Mouse (Mus musculus): Measurements from ENCODE around the gene Tjp1. TPM values are rescaled to one million over a fixed set of nuclear protein-coding genes. Genes with fewer than 3 reads are reported as not detected.

Tjp1 gene
- polyA plus RNA-seq, 1 experiment: 20.2 TPM

GRCm38 (mm10) chr7:65507341-65507740, 20.2 kb downstream of the Tjp1 start:
- Histone ChIP-seq H3K36me3 (ENCODE audit: control insufficient read depth, insufficient read depth, low read length) (no peaks in the 10 kb centered on the region), H3K27ac (ENCODE audit: insufficient read depth, low read depth, low read length) (no peak overlapping the region), H3K4me1 (ENCODE audit: control insufficient read depth, insufficient read depth, low read length) (no peaks in the 10 kb centered on the region), H3K27me3 (replicated peaks; ENCODE audit: control insufficient read depth, insufficient read depth, low read length) (no peaks in the 10 kb centered on the region), H3K4me3 (ENCODE audit: insufficient read depth, low read depth, low read length) (no peak overlapping the region)
- TF ChIP-seq POLR2A (IDR thresholded peaks at IDR 0.05; ENCODE audit: low read depth, low read length): no peak
- 75% methylated on average over 5 of the region's 5 CpGs for WGBS
- DNase-seq: no peak

DNA sequence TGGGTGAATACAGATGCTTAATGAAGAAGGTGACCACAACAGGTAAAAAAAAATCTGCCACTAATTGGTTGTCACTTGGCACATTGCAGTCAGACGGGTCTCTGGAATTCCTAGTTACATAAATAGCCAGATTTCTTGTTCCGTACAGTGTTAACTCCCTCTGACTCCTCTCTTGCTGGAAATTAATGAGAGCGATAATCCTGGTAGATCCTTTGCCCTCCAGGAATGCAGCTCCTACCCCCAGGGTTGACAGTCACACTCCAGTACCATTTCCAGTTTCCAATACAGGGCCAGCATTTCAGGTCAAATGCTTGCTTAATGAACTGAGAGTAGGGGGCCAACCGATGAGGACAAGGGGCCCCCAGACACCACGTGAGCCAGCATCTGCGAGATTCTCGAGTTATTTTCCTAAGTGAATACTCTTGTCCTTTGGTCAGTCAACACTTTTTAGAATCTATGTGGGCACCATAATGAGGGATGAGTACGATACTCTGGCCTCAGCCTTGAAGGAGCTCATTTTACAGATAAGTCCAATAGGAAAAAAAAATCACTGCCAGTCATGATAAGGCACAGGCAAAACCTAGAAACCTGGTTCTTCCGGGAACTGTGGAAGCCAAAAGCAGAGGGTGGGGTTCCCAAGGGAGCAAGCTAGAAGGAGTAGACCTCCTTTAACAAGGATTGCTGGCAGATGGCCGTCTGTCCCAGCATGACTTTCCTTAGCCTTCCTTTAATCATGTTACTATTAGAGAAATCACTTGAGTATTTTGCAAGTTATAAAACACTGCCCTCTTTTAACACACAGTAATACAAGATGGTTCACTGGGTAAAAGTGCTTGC, 24.9 kb downstream of the Tjp1 start:
- no peaks in the 10 kb centered on the region for H3K4me1 ChIP-seq (ENCODE audit: control insufficient read depth, insufficient read depth, low read length)
- no peak for TF ChIP-seq CTCF (conservative IDR thresholded peaks at IDR 0.05; ENCODE audit: insufficient read depth, insufficient read length, low read depth, low read length)
- TF ChIP-seq POLR2A (IDR thresholded peaks at IDR 0.05; ENCODE audit: low read depth, low read length): no peak
- no peak overlapping the region for H3K4me3 ChIP-seq (ENCODE audit: insufficient read depth, low read depth, low read length)
- no peak for DNase-seq
- no peak overlapping the region for H3K27ac ChIP-seq (ENCODE audit: insufficient read depth, low read depth, low read length)
- H3K27me3 ChIP-seq (replicated peaks; ENCODE audit: control insufficient read depth, insufficient read depth, low read length): no peaks in the 10 kb centered on the region
- no peaks in the 10 kb centered on the region for H3K36me3 ChIP-seq (ENCODE audit: control insufficient read depth, insufficient read depth, low read length)
- WGBS: 36% methylated on average over 10 of the region's 10 CpGs

DNA sequence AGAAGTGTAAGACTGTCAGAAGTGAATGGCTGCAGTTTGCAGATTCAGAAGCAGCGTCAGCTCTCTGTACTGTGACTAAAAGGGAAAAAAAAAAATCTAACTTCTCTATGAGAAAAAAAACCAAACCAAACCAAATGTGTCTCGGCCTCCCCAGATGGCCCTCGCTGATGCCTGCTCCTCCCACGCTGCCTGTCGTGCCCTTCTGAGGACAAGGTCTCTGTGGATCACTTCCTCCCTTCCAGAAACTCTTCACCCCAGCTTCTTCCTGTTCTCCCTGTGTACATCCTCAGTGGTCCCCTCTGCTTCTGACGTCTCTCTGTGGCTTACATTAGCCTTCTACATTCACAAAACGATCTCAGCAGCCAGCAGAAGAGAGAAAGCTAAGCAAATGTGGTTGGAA, 26.8 kb downstream of the Tjp1 start:
- no peaks in the 10 kb centered on the region for H3K4me1 ChIP-seq (ENCODE audit: control insufficient read depth, insufficient read depth, low read length)
- DNase-seq: no peak
- TF ChIP-seq POLR2A (IDR thresholded peaks at IDR 0.05; ENCODE audit: low read depth, low read length): no peak
- no peak for TF ChIP-seq CTCF (conservative IDR thresholded peaks at IDR 0.05; ENCODE audit: insufficient read depth, insufficient read length, low read depth, low read length)
- H3K4me3 ChIP-seq (ENCODE audit: insufficient read depth, low read depth, low read length): no peak overlapping the region
- no peaks in the 10 kb centered on the region for H3K36me3 ChIP-seq (ENCODE audit: control insufficient read depth, insufficient read depth, low read length)
- H3K27me3 ChIP-seq (replicated peaks; ENCODE audit: control insufficient read depth, insufficient read depth, low read length): no peaks in the 10 kb centered on the region
- 18% methylated on average over 7 of the region's 7 CpGs for WGBS
- H3K27ac ChIP-seq (ENCODE audit: insufficient read depth, low read depth, low read length): no peak overlapping the region

DNA sequence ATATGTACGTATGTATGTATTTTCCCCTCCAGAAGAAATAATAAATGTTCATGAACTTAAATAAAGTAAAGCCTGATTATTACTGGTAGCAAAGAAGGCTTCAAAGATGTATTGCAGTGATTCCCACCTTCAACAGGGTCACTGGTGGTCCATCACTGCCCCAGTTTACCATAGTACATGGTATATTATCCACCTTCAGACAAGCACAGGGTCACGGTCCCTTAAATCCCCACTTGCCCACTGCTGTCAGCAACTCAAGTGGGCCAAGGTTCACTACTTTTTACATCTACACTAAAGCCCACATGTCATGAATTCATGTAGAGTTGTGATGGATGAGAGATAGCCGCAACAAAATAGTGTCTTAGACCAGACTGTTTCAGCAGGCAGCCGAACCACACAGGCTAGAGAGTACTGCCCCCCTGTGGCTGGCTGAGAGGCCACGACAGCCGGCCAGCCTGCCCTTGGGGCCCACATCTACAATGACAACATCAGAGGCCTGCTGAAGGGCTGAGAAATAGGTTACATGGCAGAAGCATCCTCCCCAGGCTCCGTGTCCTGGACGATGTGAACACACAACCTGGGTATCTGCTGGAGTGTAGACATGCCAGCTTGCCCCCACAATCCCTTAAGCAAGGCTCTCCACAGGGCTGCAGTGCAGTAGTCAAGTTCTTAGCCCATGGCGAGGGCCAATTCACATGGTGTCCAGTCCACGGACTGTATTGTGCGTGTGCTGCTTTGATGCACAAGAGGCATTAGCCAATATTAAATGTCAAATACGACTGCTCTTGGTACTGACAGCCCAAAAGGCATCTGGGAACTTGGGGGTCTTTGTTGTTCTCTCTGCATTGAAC, 29.6 kb downstream of the Tjp1 start:
- 53% methylated on average over 12 of the region's 12 CpGs for WGBS
- Histone ChIP-seq H3K27me3 (replicated peaks; ENCODE audit: control insufficient read depth, insufficient read depth, low read length) (no peaks in the 10 kb centered on the region), H3K27ac (ENCODE audit: insufficient read depth, low read depth, low read length) (no peak overlapping the region), H3K36me3 (ENCODE audit: control insufficient read depth, insufficient read depth, low read length) (no peaks in the 10 kb centered on the region), H3K4me1 (ENCODE audit: control insufficient read depth, insufficient read depth, low read length) (no peaks in the 10 kb centered on the region), H3K4me3 (ENCODE audit: insufficient read depth, low read depth, low read length) (no peak overlapping the region)
- TF ChIP-seq CTCF (conservative IDR thresholded peaks at IDR 0.05; ENCODE audit: insufficient read depth, insufficient read length, low read depth, low read length): peak; percentile 85
- TF ChIP-seq POLR2A (IDR thresholded peaks at IDR 0.05; ENCODE audit: low read depth, low read length): no peak
- DNase-seq: peak; percentile 77

DNA sequence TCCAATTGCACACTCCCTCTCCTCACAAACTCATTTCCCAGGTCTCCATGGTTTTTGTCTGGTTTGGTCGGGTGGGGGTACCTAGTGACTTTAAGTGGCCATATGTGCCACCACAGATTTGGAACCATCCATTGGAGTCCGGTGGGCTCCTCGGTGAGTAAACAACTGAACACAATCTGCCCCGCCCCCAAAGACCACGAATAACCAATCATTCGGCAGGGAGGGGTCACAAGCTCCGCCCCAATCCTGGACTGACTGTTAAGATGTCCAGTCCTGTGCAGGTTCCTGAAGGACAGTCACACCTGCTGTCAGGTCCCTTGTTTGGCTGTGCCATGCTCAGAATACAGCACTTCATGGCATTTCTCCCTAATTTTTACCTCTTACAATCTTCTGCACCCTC, 37.1 kb downstream of the Tjp1 start:
- no peaks in the 10 kb centered on the region for H3K27me3 ChIP-seq (replicated peaks; ENCODE audit: control insufficient read depth, insufficient read depth, low read length)
- no peaks in the 10 kb centered on the region for H3K36me3 ChIP-seq (ENCODE audit: control insufficient read depth, insufficient read depth, low read length)
- no peak overlapping the region for H3K4me3 ChIP-seq (ENCODE audit: insufficient read depth, low read depth, low read length)
- no peak for DNase-seq
- no peak for TF ChIP-seq POLR2A (IDR thresholded peaks at IDR 0.05; ENCODE audit: low read depth, low read length)
- peaks cover 4% of the 10 kb centered on the region; the same call in 1 of the 2 replicates for H3K4me1 ChIP-seq (ENCODE audit: control insufficient read depth, insufficient read depth, low read length)
- WGBS: 90% methylated on average over 7 of the region's 7 CpGs
- no peak overlapping the region for H3K27ac ChIP-seq (ENCODE audit: insufficient read depth, low read depth, low read length)

- H3K27ac ChIP-seq (ENCODE audit: insufficient read depth, low read depth, low read length): no peak overlapping the region
- H3K4me3 ChIP-seq (ENCODE audit: insufficient read depth, low read depth, low read length): no peak overlapping the region
- TF ChIP-seq CTCF (conservative IDR thresholded peaks at IDR 0.05; ENCODE audit: insufficient read depth, insufficient read length, low read depth, low read length) (no peak), POLR2A (IDR thresholded peaks at IDR 0.05; ENCODE audit: low read depth, low read length) (no peak)
- no peaks in the 10 kb centered on the region for H3K36me3 ChIP-seq (ENCODE audit: control insufficient read depth, insufficient read depth, low read length)
- H3K4me1 ChIP-seq (ENCODE audit: control insufficient read depth, insufficient read depth, low read length): peaks cover 4% of the 10 kb centered on the region; the same call in 1 of the 2 replicates
- 71% methylated on average over 9 of the region's 9 CpGs for WGBS
- no peaks in the 10 kb centered on the region for H3K27me3 ChIP-seq (replicated peaks; ENCODE audit: control insufficient read depth, insufficient read depth, low read length)
- no peak for DNase-seq
These were observed 37.8 kb downstream of the Tjp1 start for GRCm38 (mm10) chr7:65489742-65490141.

GRCm38 (mm10) chr7:65489195-65489594, 38.4 kb downstream of the Tjp1 start:
- Histone ChIP-seq H3K4me3 (ENCODE audit: insufficient read depth, low read depth, low read length) (no peak overlapping the region), H3K27me3 (replicated peaks; ENCODE audit: control insufficient read depth, insufficient read depth, low read length) (no peaks in the 10 kb centered on the region), H3K4me1 (ENCODE audit: control insufficient read depth, insufficient read depth, low read length) (peaks cover 4% of the 10 kb centered on the region; the same call in 1 of the 2 replicates), H3K27ac (ENCODE audit: insufficient read depth, low read depth, low read length) (no peak overlapping the region), H3K36me3 (ENCODE audit: control insufficient read depth, insufficient read depth, low read length) (no peaks in the 10 kb centered on the region)
- 90% methylated on average over 6 of the region's 6 CpGs for WGBS
- no peak for TF ChIP-seq CTCF (conservative IDR thresholded peaks at IDR 0.05; ENCODE audit: insufficient read depth, insufficient read length, low read depth, low read length)
- DNase-seq: no peak
